Mouse (Mus musculus) embryonic facial prominence, embryonic 10.5 days (tissue): ENCODE measurements around the gene Pxdc1. TPM values are rescaled to one million over a fixed set of nuclear protein-coding genes. Genes with fewer than 3 reads are reported as not detected.

Experiments used
- DNase-seq: peaks from one replicate; pipeline ENCODE4 v3.0.0-alpha.2; 2017; ENCODE audit warnings: low spot score
- H3K27ac ChIP-seq: fragments of 300-500 bp; sonication (generic); replicated peaks from 2 replicates; pipeline ENCODE4 v1.5.1; 2016; ENCODE audit warnings: mild to moderate bottlenecking
- H3K27me3 ChIP-seq: fragments of 300-500 bp; sonication (generic); replicated peaks from 2 replicates; pipeline ENCODE4 v1.6.1; 2016; ENCODE audit warnings: low read depth, mild to moderate bottlenecking; ENCODE audit not compliant: poor library complexity, severe bottlenecking
- H3K36me3 ChIP-seq: fragments of 300-500 bp; sonication (generic); replicated peaks from 2 replicates; pipeline ENCODE4 v1.6.1; 2016; ENCODE audit warnings: mild to moderate bottlenecking, moderate library complexity
- H3K4me1 ChIP-seq: fragments of 300-500 bp; sonication (generic); 2 replicates; pipeline ENCODE4 v1.6.1; 2016
- H3K4me3 ChIP-seq: fragments of 300-500 bp; sonication (generic); 2 replicates; pipeline ENCODE4 v1.5.1; 2016; ENCODE audit warnings: mild to moderate bottlenecking, moderate library complexity
- H3K9me3 ChIP-seq: fragments of 300-500 bp; sonication (generic); 2 replicates; pipeline ENCODE4 v1.6.1; 2016; ENCODE audit warnings: mild to moderate bottlenecking
- WGBS: fragments of 180-500 bp; shearing (Covaris S2); methylation state at CpG from one replicate; pipeline ENCODE4 v1.1.7; 2016; 5-methylcytosine and 5-hydroxymethylcytosine counted together
- polyA plus RNA-seq: library from polyadenylated mRNA; unstranded; fragments of >200 nt; fragmentation: Nextera tagmentation; extraction: Ambion mirVana; gene quantifications from 2 replicates; pipeline ENCODE4 v1.2.1, GENCODE M21; 2016

The Pxdc1 gene
- polyA plus RNA-seq, 1 experiment from 2014 or later: 4.1 TPM

- peaks cover 35% of the 10 kb centered on the region for H3K4me1 ChIP-seq
- H3K36me3 ChIP-seq: no peaks in the 10 kb centered on the region
- 83% methylated on average over 8 of the region's 8 CpGs for WGBS
- H3K27me3 ChIP-seq: peaks cover 33% of the 10 kb centered on the region
- H3K27ac ChIP-seq: no peak overlapping the region
- DNase-seq: no peak
- H3K4me3 ChIP-seq: no peak overlapping the region
- no peaks in the 10 kb centered on the region for H3K9me3 ChIP-seq
These were observed 6.1 kb downstream of the Pxdc1 start for GRCm38 (mm10) chr13:34647221-34647620.

GRCm38 (mm10) chr13:34646240-34646750 is 7.0 kb downstream of the Pxdc1 start:
- Histone ChIP-seq H3K4me3 (no peak overlapping the region), H3K4me1 (peaks cover 26% of the 10 kb centered on the region), H3K36me3 (no peaks in the 10 kb centered on the region), H3K27ac (no peak overlapping the region), H3K27me3 (peaks cover 24% of the 10 kb centered on the region), H3K9me3 (no peaks in the 10 kb centered on the region)
- DNase-seq: no peak
- WGBS: 83% methylated on average over 7 of the region's 7 CpGs

GRCm38 (mm10) chr13:34645519-34645918 is 7.8 kb downstream of the Pxdc1 start:
- H3K4me3 ChIP-seq: no peak overlapping the region
- DNase-seq: no peak
- H3K4me1 ChIP-seq: peaks cover 20% of the 10 kb centered on the region
- WGBS: 90% methylated on average over 5 of the region's 5 CpGs
- no peaks in the 10 kb centered on the region for H3K9me3 ChIP-seq
- H3K27ac ChIP-seq: no peak overlapping the region
- H3K36me3 ChIP-seq: no peaks in the 10 kb centered on the region
- H3K27me3 ChIP-seq: peaks cover 16% of the 10 kb centered on the region

GRCm38 (mm10) chr13:34644401-34644800 is 8.9 kb downstream of the Pxdc1 start:
- Histone ChIP-seq H3K27ac (no peak overlapping the region), H3K4me3 (no peak overlapping the region), H3K4me1 (peaks cover 16% of the 10 kb centered on the region), H3K36me3 (no peaks in the 10 kb centered on the region), H3K27me3 (peaks cover 5% of the 10 kb centered on the region; the same call in 1 of the 2 replicates), H3K9me3 (no peaks in the 10 kb centered on the region)
- DNase-seq: no peak
- 81% methylated on average over 14 of the region's 14 CpGs for WGBS

- WGBS: 68% methylated on average over 4 of the region's 4 CpGs
- H3K27ac ChIP-seq: no peak overlapping the region; the same call in 1 of the 2 replicates
- H3K36me3 ChIP-seq: no peaks in the 10 kb centered on the region
- H3K9me3 ChIP-seq: no peaks in the 10 kb centered on the region
- no peak for DNase-seq
- H3K4me1 ChIP-seq: peaks cover 16% of the 10 kb centered on the region
- H3K4me3 ChIP-seq: no peak overlapping the region
- 0 out of 2 replicates have a peak, but pooled peaks cover 4% of the 10 kb centered on the region for H3K27me3 ChIP-seq
These were observed 9.4 kb downstream of the Pxdc1 start for GRCm38 (mm10) chr13:34643926-34644325.

- WGBS: 29% methylated on average over 7 of the region's 7 CpGs
- Histone ChIP-seq H3K4me1 (peaks cover 13% of the 10 kb centered on the region), H3K27me3 (0 out of 2 replicates have a peak, but pooled peaks cover 2% of the 10 kb centered on the region), H3K36me3 (no peaks in the 10 kb centered on the region), H3K27ac (no peak overlapping the region; the same call in 1 of the 2 replicates), H3K9me3 (no peaks in the 10 kb centered on the region), H3K4me3 (no peak overlapping the region)
- peak; percentile 79 for DNase-seq
These were observed 10.1 kb downstream of the Pxdc1 start for GRCm38 (mm10) chr13:34642941-34643875.

GRCm38 (mm10) chr13:34641066-34641465 is 12.2 kb downstream of the Pxdc1 start:
- no peak for DNase-seq
- Histone ChIP-seq H3K27ac (no peak overlapping the region), H3K36me3 (no peaks in the 10 kb centered on the region), H3K4me3 (no peak overlapping the region), H3K4me1 (peaks cover 13% of the 10 kb centered on the region), H3K9me3 (no peaks in the 10 kb centered on the region), H3K27me3 (no peaks in the 10 kb centered on the region)
- WGBS: 52% methylated on average over 2 of the region's 2 CpGs

- Histone ChIP-seq H3K36me3 (no peaks in the 10 kb centered on the region), H3K27ac (no peak overlapping the region), H3K4me3 (no peak overlapping the region), H3K9me3 (no peaks in the 10 kb centered on the region), H3K27me3 (no peaks in the 10 kb centered on the region), H3K4me1 (no peaks in the 10 kb centered on the region)
- peak; percentile 69 for DNase-seq
- 60% methylated on average over 5 of the region's 5 CpGs for WGBS
These were observed 17.3 kb downstream of the Pxdc1 start for GRCm38 (mm10) chr13:34635978-34636377.

GRCm38 (mm10) chr13:34630319-34630718 is 23.0 kb downstream of the Pxdc1 start:
- 0 out of 2 replicates have a peak, but pooled peaks cover 3% of the 10 kb centered on the region for H3K4me1 ChIP-seq
- 96% methylated on average over 8 of the region's 8 CpGs for WGBS
- H3K27ac ChIP-seq: no peak overlapping the region
- H3K36me3 ChIP-seq: no peaks in the 10 kb centered on the region
- no peak for DNase-seq
- no peak overlapping the region for H3K4me3 ChIP-seq
- no peaks in the 10 kb centered on the region for H3K27me3 ChIP-seq
- no peaks in the 10 kb centered on the region for H3K9me3 ChIP-seq

- no peaks in the 10 kb centered on the region for H3K9me3 ChIP-seq
- H3K4me3 ChIP-seq: no peak overlapping the region
- no peak for DNase-seq
- no peaks in the 10 kb centered on the region for H3K27me3 ChIP-seq
- H3K4me1 ChIP-seq: 0 out of 2 replicates have a peak, but pooled peaks cover 3% of the 10 kb centered on the region
- WGBS: 92% methylated on average over 5 of the region's 5 CpGs
- no peak overlapping the region for H3K27ac ChIP-seq
- no peaks in the 10 kb centered on the region for H3K36me3 ChIP-seq
These were observed 23.5 kb downstream of the Pxdc1 start for GRCm38 (mm10) chr13:34629741-34630140.

GRCm38 (mm10) chr13:34627446-34627845 is 25.8 kb downstream of the Pxdc1 start:
- H3K36me3 ChIP-seq: no peaks in the 10 kb centered on the region
- H3K4me3 ChIP-seq: no peak overlapping the region
- DNase-seq: no peak
- 38% methylated on average over 3 of the region's 3 CpGs for WGBS
- no peaks in the 10 kb centered on the region for H3K27me3 ChIP-seq
- H3K4me1 ChIP-seq: 0 out of 2 replicates have a peak, but pooled peaks cover 3% of the 10 kb centered on the region
- no peaks in the 10 kb centered on the region for H3K9me3 ChIP-seq
- no peak overlapping the region for H3K27ac ChIP-seq

GRCm38 (mm10) chr13:34624414-34624813 is 28.9 kb downstream of the Pxdc1 start:
- no peak for DNase-seq
- no peaks in the 10 kb centered on the region for H3K27me3 ChIP-seq
- H3K4me1 ChIP-seq: 0 out of 2 replicates have a peak, but pooled peaks cover 3% of the 10 kb centered on the region
- no peaks in the 10 kb centered on the region for H3K36me3 ChIP-seq
- H3K4me3 ChIP-seq: no peak overlapping the region
- no peak overlapping the region for H3K27ac ChIP-seq
- 90% methylated on average over 2 of the region's 2 CpGs for WGBS
- H3K9me3 ChIP-seq: no peaks in the 10 kb centered on the region

GRCm38 (mm10) chr13:34612402-34612801 is 40.9 kb downstream of the Pxdc1 start:
- 79% methylated on average over 2 of the region's 2 CpGs for WGBS
- Histone ChIP-seq H3K4me3 (no peak overlapping the region), H3K36me3 (no peaks in the 10 kb centered on the region), H3K27ac (no peak overlapping the region), H3K27me3 (no peaks in the 10 kb centered on the region), H3K4me1 (no peaks in the 10 kb centered on the region), H3K9me3 (no peaks in the 10 kb centered on the region)
- DNase-seq: no peak
